Mouse (Mus musculus) E14TG2a.4 (cell line): ENCODE measurements around the gene Adam22.

Source experiments
- CTCF ChIP-seq: conservative IDR thresholded peaks from 2 replicates; pipeline ENCODE4 v1.5.1; 2014; ENCODE audit warnings: low read length
- NANOG ChIP-seq: IDR thresholded peaks from 2 replicates; pipeline ENCODE4 v1.6.1; 2014; ENCODE audit warnings: borderline replicate concordance, low read length, mixed read lengths
- POU5F1 ChIP-seq: IDR thresholded peaks from 2 replicates; pipeline ENCODE4 v1.6.1; 2014; ENCODE audit warnings: low read length, borderline replicate concordance

DNA sequence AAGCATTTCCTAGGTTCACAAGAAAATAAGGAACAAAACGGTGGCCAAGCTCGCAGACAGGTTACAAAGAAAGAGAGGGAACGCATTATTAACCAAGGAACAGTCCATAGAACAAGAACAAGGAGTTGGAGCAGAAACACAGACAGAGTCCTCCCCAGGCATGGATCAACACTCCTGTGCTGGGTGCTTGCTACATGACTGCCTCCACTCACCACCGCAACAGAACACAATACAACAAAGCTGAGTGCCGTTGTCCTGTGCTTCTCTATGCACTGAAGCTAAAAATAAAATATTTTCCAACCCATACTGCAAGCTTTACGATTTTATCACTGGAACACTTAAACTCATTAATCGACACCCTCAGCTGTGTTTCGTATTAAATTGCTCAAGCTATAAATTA lies 10.3 kb downstream of the Adam22 start:
- TF ChIP-seq CTCF: no peak
- no peak for TF ChIP-seq POU5F1
- no peak for TF ChIP-seq NANOG
